Mouse (Mus musculus): ENCODE data around the gene Mecom. TPM values are rescaled to one million over a fixed set of nuclear protein-coding genes. Genes with fewer than 3 reads are reported as not detected.

Gene Mecom
- polyA plus RNA-seq, 1 experiment from 2014 or later, result 26.9 TPM

DNA sequence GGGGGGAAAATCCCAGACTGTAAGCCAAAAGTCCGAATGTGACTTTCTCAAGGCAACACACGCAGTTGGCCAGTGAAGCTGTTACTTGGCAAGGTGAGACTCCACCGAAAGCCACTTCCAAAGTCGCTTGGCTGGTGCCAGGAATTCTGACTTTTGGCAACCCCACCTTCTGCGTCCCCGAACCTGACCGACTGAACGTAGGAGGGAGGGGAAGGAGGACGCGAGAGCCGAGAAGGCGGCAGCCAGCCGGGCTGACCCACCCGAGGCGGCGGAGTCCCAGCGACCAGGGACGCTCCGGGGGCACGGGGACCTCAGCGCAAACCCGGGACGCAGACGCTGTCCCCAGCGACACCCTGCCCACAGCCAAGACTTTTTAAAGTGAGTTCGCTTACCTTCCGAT, 535.7 kb downstream of the Mecom start:
- H3K27me3 ChIP-seq (ENCODE audit: poor library complexity, severe bottlenecking), result peaks cover 12% of the 10 kb centered on the region; the same call in 1 of the 2 replicates
- peak overlapping the region; percentile 91 for H3K27ac ChIP-seq
- peak overlapping the region; percentile 74 for H3K4me3 ChIP-seq
- no peaks in the 10 kb centered on the region for H3K9me3 ChIP-seq
- peak; percentile 40 for DNase-seq (ENCODE audit: extremely low spot score, low spot score)
- WGBS, result 0% methylated on average over 27 of the region's 27 CpGs
- H3K36me3 ChIP-seq (replicated peaks), result no peaks in the 10 kb centered on the region
- H3K4me1 ChIP-seq, result peaks cover 64% of the 10 kb centered on the region

DNA sequence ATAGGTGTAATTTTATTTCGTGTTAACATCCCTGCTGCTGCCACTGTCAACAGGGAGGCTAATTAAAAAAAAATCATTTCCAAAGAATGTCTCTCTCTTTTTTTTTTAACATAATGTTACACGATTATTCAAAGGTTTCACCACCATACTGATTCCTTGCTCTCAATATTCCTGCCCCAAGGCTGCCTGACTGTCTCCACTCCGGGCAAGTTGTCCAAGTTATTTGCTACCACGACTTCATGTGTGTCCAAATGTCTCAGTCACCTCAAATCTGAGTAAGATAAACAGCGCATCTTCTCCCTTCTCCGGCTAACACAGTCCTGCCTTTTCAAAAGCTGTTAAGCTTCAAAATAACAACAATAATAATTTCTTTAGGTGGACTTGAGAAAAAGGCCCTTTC, 536.1 kb downstream of the Mecom start:
- Histone ChIP-seq H3K9me3 (no peaks in the 10 kb centered on the region), H3K4me1 (peaks cover 59% of the 10 kb centered on the region), H3K27me3 (ENCODE audit: poor library complexity, severe bottlenecking) (peaks cover 8% of the 10 kb centered on the region; the same call in 1 of the 2 replicates), H3K27ac (peak overlapping the region; percentile 91; the same call in 1 of the 2 replicates), H3K36me3 (replicated peaks) (no peaks in the 10 kb centered on the region), H3K4me3 (peak overlapping the region; percentile 74)
- 10% methylated on average over 6 of the region's 6 CpGs for WGBS
- DNase-seq (ENCODE audit: extremely low spot score, low spot score), result no peak

DNA sequence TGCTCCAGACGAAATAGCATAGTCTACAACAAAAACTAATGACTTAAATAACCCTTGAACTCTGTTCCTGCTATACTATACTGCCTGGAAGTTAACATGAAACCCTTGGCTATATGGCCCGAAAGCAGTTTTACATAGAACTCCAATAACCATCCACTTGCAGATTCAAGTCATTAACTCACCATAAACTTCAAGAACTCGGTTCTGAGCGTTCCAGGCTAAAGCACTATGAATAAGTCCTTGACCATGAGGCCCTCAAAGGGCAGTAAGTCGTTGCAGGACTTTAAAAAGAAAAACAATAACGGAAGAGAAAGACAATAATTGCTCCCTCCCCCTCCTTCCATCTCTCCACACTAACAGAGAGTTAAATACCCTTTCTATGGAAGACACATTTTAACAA, 536.9 kb downstream of the Mecom start:
- 0 out of 2 replicates have a peak, but pooled peaks cover 2% of the 10 kb centered on the region for H3K36me3 ChIP-seq (replicated peaks)
- peak overlapping the region; percentile 74 for H3K4me3 ChIP-seq
- no peaks in the 10 kb centered on the region for H3K9me3 ChIP-seq
- DNase-seq (ENCODE audit: extremely low spot score, low spot score), result no peak
- peaks cover 51% of the 10 kb centered on the region for H3K4me1 ChIP-seq
- 0 out of 2 replicates have a peak overlapping the region, but pooled peaks have one; percentile 4 for H3K27ac ChIP-seq
- WGBS, result 27% methylated on average over 6 of the region's 6 CpGs
- H3K27me3 ChIP-seq (ENCODE audit: poor library complexity, severe bottlenecking), result peaks cover 7% of the 10 kb centered on the region; the same call in 1 of the 2 replicates

DNA sequence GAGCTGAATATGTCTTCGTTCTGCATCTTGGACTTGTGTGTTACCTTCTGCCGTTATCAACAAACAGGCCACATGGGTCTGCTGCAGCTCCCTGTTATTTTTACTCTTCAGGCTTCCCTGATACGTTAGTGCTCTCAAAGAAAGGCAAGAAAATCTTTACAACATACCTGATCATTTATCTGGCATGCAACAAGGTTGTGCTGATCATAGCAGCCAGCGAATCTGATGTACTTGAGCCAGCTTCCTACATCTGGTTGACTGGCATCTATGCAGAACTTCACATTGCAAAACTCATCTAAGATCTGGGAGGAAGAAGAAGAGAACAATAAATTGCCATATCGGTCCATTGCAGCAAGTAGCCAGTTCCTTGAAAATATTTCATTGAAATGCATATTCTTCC, 538.2 kb downstream of the Mecom start:
- H3K9me3 ChIP-seq, result no peaks in the 10 kb centered on the region
- 82% methylated on average over 5 of the region's 5 CpGs for WGBS
- DNase-seq (ENCODE audit: extremely low spot score, low spot score), result no peak

DNA sequence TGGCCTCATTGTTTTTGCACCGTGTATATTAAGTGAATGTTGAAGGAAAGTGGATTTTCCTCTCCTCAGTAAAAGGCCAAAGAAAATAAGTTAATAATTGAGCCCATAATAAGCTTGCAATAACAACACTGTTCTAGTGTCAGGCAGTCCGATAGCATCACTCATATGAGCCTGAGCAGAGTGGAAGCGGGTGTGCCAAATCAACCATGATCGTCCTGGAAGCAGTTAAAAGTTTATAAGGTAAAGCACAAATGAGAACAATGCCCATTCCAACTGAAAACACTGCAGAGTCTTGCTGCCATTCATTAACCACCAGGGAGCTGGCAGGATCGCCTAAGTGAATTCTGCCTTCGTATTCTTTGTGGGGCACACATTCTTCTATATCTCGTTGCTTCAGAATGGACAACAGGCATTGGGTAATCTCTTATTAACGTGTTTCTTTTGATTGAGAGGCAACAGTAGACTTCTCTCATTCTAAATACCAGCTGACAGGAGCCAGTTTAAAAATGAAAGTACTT, 542.9 kb downstream of the Mecom start:
- DNase-seq (ENCODE audit: extremely low spot score, low spot score), result no peak
- 0 out of 2 replicates have a peak, but pooled peaks cover 2% of the 10 kb centered on the region for H3K36me3 ChIP-seq (replicated peaks)
- WGBS, result 45% methylated on average over 8 of the region's 8 CpGs
- no peaks in the 10 kb centered on the region for H3K27me3 ChIP-seq (ENCODE audit: poor library complexity, severe bottlenecking)
- H3K9me3 ChIP-seq, result no peaks in the 10 kb centered on the region
- peaks cover 16% of the 10 kb centered on the region for H3K4me1 ChIP-seq
- no peak overlapping the region for H3K4me3 ChIP-seq
- H3K27ac ChIP-seq, result no peak overlapping the region

More for the DNA sequence above, 538.2 kb downstream of the Mecom start:
- no peak overlapping the region for H3K4me3 ChIP-seq
- H3K4me1 ChIP-seq, result peaks cover 50% of the 10 kb centered on the region
- peaks cover 7% of the 10 kb centered on the region; the same call in 1 of the 2 replicates for H3K27me3 ChIP-seq (ENCODE audit: poor library complexity, severe bottlenecking)
- H3K27ac ChIP-seq, result no peak overlapping the region
- H3K36me3 ChIP-seq (replicated peaks), result 0 out of 2 replicates have a peak, but pooled peaks cover 2% of the 10 kb centered on the region

DNA sequence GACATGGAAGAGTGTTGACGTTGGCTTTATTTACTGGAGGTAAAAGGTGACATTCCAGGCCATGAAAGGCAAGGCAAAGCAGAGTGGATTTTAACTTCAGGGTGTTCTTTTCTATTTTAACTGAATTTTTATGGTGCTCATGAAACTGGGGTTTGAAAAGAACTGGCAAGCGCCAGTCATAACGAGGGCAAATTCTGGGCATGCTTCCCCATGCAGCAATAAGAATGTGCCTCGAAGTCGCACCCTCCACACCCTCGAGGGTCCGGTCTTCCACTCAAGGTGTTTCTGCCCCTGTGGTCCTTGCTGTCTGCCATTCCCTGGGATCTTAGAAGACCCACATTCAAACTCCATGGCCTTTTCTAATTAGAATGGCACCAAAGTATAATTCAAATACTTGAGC, 547.5 kb downstream of the Mecom start:
- peaks cover 21% of the 10 kb centered on the region for H3K36me3 ChIP-seq (replicated peaks)
- H3K27ac ChIP-seq, result no peak overlapping the region
- H3K4me3 ChIP-seq, result no peak overlapping the region
- 86% methylated on average over 7 of the region's 7 CpGs for WGBS
- no peaks in the 10 kb centered on the region for H3K27me3 ChIP-seq (ENCODE audit: poor library complexity, severe bottlenecking)
- no peak for DNase-seq (ENCODE audit: extremely low spot score, low spot score)
- H3K4me1 ChIP-seq, result peaks cover 11% of the 10 kb centered on the region
- H3K9me3 ChIP-seq, result no peaks in the 10 kb centered on the region

DNA sequence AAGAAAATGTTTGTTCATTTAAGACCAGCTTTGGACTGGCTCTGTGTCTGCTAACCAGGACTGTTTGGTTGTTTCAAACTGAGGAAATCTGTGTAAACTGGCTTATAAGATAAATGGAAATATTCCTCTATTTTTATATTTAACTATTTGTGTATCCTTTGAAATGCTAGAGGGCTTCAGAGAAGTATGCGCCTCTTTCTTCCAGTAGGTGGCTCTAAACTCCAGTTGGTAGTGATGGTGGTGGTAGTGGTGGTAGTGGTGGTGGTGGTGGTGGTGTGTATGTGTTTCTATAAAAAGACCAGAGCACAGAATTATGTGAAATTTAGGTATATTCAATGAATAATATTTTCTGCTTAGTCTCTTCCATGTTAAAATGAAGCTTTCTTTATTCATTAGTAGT, 548.8 kb downstream of the Mecom start:
- H3K4me1 ChIP-seq, result no peaks in the 10 kb centered on the region
- 40% methylated on average over 1 of the region's 1 CpGs for WGBS
- H3K36me3 ChIP-seq (replicated peaks), result peaks cover 26% of the 10 kb centered on the region
- H3K9me3 ChIP-seq, result no peaks in the 10 kb centered on the region
- H3K27ac ChIP-seq, result no peak overlapping the region
- H3K27me3 ChIP-seq (ENCODE audit: poor library complexity, severe bottlenecking), result no peaks in the 10 kb centered on the region
- no peak for DNase-seq (ENCODE audit: extremely low spot score, low spot score)
- H3K4me3 ChIP-seq, result no peak overlapping the region

DNA sequence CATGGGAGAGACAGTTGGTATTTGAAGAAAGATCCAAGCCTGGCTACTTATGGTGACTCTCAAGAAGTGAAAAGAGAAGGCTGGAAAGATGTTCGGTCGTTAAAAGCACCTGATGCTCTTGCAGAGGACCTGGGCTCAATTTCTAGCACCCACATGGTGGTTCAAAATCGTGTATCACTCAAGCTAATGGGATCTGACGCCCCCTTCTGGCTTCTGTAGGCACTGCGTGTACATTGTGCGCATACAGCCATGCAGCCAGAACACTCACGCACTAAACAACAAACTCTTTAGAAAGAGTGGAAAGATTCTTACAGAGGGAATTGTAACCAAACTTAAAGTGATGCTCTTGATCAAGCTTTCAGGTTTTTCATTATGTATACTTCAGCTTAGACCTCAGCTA, 550.7 kb downstream of the Mecom start:
- H3K36me3 ChIP-seq (replicated peaks), result peaks cover 36% of the 10 kb centered on the region
- H3K27ac ChIP-seq, result no peak overlapping the region
- no peak for DNase-seq (ENCODE audit: extremely low spot score, low spot score)
- no peaks in the 10 kb centered on the region for H3K4me1 ChIP-seq
- WGBS, result 87% methylated on average over 7 of the region's 7 CpGs
- H3K9me3 ChIP-seq, result no peaks in the 10 kb centered on the region
- no peaks in the 10 kb centered on the region for H3K27me3 ChIP-seq (ENCODE audit: poor library complexity, severe bottlenecking)
- H3K4me3 ChIP-seq, result no peak overlapping the region

DNA sequence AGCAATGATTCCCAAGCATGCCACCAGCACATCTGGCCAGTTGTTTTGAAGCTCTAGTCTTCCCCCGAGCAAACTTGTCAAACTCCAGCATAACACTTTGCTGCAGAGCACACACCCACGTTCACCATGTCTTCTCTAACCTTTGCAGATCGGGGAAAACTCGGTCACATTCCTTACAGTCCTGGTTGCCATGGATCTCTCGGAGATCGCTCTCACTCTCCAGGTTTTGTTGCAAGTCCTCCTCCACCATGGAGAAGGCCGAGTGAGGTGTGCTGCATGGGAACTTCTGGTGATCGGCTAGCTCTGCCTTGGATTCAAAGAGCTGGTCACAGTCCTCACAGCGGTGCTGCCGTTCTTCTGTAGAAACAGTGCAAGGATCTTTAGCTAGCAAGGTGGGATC, 554.5 kb downstream of the Mecom start:
- no peaks in the 10 kb centered on the region for H3K4me1 ChIP-seq
- H3K9me3 ChIP-seq, result no peaks in the 10 kb centered on the region
- H3K4me3 ChIP-seq, result no peak overlapping the region
- DNase-seq (ENCODE audit: extremely low spot score, low spot score), result no peak
- no peak overlapping the region for H3K27ac ChIP-seq
- H3K27me3 ChIP-seq (ENCODE audit: poor library complexity, severe bottlenecking), result no peaks in the 10 kb centered on the region
- 82% methylated on average over 10 of the region's 10 CpGs for WGBS
- peaks cover 47% of the 10 kb centered on the region for H3K36me3 ChIP-seq (replicated peaks)

DNA sequence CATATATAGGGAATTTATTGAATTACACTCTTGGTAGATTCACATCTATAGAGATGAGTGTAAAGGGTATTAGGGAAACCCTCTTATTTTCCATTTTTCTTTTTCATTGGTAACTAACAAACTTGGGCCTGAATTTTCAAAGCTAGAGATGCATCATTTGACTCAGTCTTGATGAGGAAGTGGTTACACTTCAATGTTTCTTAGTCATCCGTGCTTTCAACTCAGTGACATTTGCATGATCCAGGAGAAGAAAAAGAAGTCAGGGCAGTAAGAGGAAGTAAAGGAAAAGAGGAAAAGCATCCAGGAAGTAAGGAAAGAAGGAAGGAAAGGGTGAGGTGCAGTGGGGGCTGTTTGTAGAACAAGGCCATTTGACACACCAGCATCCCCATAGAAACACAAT, 556.3 kb downstream of the Mecom start:
- DNase-seq (ENCODE audit: extremely low spot score, low spot score), result no peak
- H3K27ac ChIP-seq, result no peak overlapping the region
- H3K36me3 ChIP-seq (replicated peaks), result peaks cover 42% of the 10 kb centered on the region
- H3K4me3 ChIP-seq, result no peak overlapping the region
- no peaks in the 10 kb centered on the region for H3K4me1 ChIP-seq
- 84% methylated on average over 1 of the region's 1 CpGs for WGBS
- no peaks in the 10 kb centered on the region for H3K9me3 ChIP-seq
- H3K27me3 ChIP-seq (ENCODE audit: poor library complexity, severe bottlenecking), result no peaks in the 10 kb centered on the region

DNA sequence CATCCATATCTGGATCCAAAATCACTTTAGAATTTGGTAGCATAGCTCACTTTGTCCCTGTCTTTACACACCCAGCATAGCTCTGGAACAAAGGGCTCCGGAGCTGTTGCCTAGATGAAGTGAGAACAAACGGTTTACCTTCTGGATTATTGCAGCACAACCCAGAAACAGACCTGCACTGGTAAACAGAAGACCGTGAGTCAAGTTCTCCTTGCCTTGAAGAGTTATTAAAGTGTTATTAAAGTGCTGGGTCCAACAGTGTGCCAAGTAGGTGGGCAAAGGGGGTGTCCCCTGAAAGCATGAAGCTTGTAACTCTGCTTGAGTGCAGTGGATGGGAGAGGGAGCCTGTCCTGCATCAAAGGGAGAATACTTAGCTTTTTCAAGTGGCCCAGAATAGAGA, 563.4 kb downstream of the Mecom start:
- no peaks in the 10 kb centered on the region for H3K9me3 ChIP-seq
- WGBS, result 92% methylated on average over 3 of the region's 3 CpGs
- no peak for DNase-seq (ENCODE audit: extremely low spot score, low spot score)

DNA sequence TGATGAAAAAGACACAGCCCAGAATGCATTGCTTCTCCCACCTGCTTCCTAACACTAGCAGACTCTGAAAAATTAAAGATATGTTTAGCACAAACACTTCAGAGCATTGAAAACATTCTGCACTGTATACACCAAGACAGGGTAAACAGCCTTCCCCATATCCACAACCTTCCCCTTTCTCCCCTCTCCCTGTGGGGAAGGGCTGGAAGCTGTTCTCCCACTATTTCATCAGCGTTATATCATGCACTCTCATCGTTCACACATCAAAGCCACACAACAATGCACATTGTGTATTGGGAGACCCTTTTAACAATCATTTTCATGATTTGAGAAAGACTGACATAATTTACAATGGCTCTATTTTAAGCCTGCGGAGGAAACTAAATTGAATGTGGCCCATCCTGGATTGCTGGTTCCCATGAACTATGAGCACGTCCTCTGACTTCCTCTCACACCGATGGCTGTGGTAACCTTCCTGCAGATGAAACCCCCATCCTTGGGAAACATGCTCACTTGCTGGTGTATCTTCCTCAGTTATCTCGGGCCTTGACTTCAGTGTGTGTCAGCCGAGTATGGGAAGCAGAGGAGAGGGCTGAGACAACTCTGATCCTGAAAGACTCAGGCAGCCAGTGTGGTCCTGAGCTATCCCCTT, 566.4 kb downstream of the Mecom start:
- no peaks in the 10 kb centered on the region for H3K9me3 ChIP-seq
- H3K4me3 ChIP-seq, result no peak overlapping the region
- H3K4me1 ChIP-seq, result no peaks in the 10 kb centered on the region
- 90% methylated on average over 7 of the region's 7 CpGs for WGBS
- no peak for DNase-seq (ENCODE audit: extremely low spot score, low spot score)
- peaks cover 37% of the 10 kb centered on the region for H3K36me3 ChIP-seq (replicated peaks)
- H3K27ac ChIP-seq, result no peak overlapping the region
- no peaks in the 10 kb centered on the region for H3K27me3 ChIP-seq (ENCODE audit: poor library complexity, severe bottlenecking)

More for the DNA sequence above, 563.4 kb downstream of the Mecom start:
- Histone ChIP-seq H3K27ac (no peak overlapping the region), H3K4me1 (no peaks in the 10 kb centered on the region), H3K27me3 (ENCODE audit: poor library complexity, severe bottlenecking) (no peaks in the 10 kb centered on the region), H3K36me3 (replicated peaks) (peaks cover 40% of the 10 kb centered on the region), H3K4me3 (no peak overlapping the region)

DNA sequence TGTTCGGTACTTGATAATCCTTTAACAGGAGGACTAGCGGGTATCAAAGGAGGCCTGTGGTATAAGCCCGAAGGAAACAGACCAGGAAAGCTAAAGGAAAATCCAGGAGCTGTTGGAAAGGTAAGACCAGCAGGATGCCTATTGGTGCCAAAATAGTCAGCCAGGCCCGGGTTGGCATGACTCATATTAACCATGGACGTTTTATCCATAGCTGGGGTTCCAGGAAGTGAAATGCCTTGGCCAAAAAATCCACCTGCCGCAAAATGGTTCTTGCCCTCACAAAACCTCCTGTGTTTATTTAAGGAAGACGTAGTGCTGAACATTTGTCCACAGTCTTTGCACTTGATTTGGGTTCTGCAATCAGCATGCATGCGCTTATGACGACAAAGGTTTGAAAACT, 567.3 kb downstream of the Mecom start:
- Histone ChIP-seq H3K36me3 (replicated peaks) (peaks cover 37% of the 10 kb centered on the region), H3K4me1 (no peaks in the 10 kb centered on the region), H3K27ac (no peak overlapping the region), H3K27me3 (ENCODE audit: poor library complexity, severe bottlenecking) (no peaks in the 10 kb centered on the region), H3K9me3 (no peaks in the 10 kb centered on the region), H3K4me3 (no peak overlapping the region)
- no peak for DNase-seq (ENCODE audit: extremely low spot score, low spot score)
- WGBS, result 96% methylated on average over 9 of the region's 9 CpGs
